Mouse (Mus musculus) adrenal gland, adult (tissue): ENCODE measurements around the gene Noxo1.

ENCODE experiments used
- DNase-seq, 2 experiments: peaks; one replicate each; pipeline ENCODE4 v3.0.0; 2022 to 2023; ENCODE audit warnings: low spot score in 1 of 2; ENCODE audit not compliant: inconsistent age in 2 of 2

Gene Noxo1

DNA sequence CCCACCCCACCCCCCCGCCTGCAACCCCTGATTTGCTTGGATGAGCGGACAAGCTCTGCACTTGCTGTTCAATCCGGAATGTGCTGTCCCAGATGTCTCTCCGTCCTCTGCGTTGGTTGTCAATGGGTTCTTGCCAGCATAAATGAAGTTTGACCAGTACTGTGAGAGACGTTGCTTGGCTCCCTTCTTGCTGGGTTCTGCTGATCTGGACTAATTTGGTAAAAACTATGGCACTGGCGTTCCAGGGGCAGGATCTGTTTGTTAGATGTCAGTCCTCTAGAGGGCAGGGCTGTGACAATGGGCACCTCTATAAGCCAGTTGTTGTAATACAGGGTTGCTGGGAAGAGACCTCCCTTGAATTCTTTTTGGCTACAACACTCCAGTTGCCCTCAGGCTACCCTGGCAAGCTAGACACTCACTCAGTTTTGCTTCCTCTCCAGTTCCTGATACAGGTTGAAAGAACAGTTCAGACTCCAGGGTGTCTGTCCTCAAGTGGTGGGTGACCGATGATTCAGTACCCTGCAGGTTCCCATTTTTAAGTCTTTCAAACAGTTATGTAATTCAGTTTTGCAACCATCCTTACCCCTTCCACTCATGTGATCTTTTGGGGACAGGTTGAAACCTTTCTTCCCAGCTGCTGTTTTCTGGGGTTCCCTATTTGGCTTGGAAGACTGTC is 41.2 kb downstream of the Noxo1 start:
- peak in 1 of 2 experiments; percentile 73 for DNase-seq

DNA sequence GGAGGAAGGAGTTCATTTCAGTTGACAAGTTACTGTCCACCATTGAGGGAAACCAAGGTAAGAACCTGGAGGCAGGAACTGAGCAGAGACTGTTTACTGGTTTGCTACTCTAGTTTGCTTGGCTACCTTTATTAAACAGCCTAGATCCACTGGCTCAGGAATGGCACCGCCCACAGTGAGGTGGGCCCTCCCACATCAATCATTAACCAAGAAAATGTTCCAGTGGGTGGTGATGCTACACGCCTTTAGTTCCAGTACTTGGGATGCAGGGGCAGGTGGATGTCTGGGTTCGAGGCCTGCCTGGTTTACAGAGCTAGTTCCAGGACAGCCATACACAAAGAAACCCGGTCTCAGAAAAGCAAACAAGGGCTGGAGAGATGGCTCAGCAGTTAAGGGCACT is 42.2 kb downstream of the Noxo1 start:
- no peak for DNase-seq

DNA sequence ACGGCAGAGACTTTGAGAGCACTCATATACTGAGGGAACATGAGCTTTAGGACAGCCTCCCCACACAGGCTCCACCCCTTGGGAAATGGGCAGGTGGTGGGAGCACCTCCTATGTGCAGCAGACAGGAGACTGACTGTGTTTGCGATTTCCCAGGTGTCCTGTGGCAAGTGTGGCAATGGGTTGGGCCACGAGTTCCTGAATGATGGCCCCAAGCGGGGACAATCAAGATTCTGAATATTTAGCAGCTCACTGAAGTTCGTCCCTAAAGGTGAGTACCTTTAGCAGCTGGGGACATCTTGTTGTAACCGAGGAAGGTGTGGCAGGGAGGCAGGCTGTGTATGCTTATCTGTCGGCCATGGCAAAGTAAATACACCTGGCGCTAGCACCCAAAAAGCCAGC is 43.9 kb downstream of the Noxo1 start:
- DNase-seq: no peak

DNA sequence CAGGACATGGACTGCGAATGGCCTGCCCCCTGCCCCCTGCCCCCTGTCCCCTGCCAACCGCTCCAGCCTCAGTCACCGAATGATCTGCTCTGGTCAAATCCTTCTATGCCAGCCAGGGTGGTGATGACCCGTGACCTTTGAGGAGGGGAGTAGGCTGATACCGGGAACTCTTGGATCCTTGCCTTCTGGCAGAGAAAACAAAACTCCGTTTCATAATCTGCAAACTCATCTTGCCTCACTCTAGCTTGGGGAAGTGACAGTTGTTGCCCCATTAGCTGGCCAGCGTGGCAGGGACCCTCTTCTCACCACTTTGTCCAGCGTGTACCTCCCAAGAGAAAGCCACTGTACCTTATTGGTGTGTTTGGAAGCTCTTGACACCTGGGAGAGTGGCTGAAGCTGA is 46.3 kb downstream of the Noxo1 start:
- DNase-seq: peak in 1 of 2 experiments; percentile 71

DNA sequence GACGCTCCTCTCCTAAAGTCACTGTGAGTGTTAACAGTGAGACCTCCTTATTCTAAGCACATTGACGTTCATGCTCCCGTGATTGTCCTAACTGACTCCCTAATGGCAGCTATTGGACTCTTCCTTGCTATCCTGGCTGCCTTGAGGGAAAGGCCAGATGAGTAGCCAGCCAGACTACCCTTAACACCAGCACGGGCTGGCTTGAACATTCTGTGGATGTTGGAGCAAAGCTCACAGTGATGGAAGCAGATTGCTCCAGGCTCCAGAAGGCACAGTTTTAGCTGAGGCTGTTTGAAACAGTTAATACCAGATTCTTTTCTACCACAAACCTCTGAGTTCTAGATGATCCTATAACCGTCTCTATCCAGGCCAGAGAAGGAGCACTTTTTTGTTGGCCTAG is 47.9 kb downstream of the Noxo1 start:
- DNase-seq: no peak

DNA sequence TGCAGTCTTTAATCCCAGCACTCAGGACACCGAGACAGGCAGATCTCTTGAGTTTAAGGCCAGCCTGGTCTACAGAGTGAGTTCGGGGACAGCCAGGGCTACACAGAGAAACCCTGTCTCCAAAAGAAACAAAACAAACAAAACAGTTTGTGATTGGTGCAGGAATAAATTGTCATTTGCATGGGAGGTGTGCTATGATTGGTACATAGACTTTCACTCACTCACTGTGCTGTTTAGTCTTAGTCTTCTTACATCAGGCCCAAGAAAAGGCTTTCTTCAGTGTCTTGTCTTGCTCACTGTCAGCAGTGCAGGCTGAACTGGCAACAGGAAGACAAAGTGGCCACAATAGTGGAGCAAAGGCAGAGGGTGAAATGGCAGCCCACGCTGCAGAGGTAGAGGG is 48.3 kb downstream of the Noxo1 start:
- no peak for DNase-seq

DNA sequence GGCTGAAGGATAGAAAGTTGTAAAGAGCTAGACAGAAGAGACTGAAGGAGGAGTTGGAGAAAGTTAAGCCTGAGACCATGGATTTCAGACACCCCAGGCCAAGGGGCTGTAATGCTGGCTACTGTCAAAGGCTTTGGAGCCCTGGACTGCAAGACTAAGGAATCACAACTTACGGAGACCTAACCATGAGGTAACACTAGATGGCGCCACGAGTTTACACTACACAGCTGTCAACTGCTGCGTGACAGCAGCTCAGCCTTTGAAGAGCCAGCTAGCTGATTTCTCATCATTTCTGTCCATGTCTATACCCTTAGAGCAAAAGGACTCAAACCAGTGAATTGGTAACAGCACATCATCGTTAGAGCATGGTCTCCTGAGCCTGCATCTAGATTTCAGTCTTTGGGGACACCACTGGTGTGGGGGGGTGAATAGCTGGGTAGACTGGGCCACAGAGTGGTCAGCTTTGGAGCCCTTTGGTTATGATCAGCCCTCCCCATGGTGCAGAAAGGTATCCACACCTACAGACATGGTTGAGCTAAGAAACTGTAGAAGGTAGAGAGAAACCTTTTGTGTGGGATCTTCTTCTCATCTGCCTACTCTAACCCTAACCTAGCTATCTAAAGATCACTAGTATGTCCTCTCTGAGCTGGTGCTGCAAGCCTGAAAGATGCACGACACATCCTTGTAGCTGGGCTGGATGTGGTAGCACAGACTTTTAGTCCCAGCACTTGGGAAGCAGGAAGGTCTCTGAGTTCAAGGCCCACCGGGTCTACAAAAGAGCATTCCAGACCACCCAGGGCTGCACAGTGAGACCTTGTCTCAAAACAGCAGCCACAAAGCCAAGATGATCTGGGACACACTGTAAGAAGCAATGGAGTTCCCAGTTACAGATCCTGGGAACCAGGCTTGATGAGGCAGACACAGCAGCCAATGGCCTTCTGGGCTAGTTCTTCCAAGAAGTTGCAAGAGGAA is 49.8 kb downstream of the Noxo1 start:
- DNase-seq: peak; percentile 84 to 95

DNA sequence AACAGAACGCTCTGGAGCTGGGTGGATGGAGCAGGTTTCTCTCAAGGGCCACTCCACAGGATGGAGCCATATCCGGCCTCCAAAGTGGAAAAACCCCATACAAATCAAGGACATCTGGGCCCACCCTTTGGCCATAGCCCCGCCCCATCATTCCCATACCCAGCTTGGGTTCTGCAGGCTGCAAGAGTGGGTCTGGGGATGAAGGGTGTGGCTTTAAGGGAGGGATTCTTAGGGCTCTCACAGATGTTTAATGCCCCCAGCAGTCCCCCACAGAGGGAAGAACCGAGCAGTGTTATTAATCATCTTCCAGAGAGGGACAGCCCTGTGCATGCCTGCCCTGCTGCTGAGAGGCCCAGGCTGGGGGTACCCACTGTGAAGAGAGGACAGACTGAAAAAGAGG is 51.0 kb downstream of the Noxo1 start:
- DNase-seq: no peak
